ENCODE assay signal across 28 mouse cellular contexts in genomic region chr15:60968549-60968861, GRCm38 (mm10). TPM values are rescaled to one million over a fixed set of nuclear protein-coding genes. Genes with fewer than 3 reads are reported as not detected.
DNase-seq lines count a peak whose midpoint lies in the region; ATAC-seq lines count a peak whose summit lies in the region.
"Had no signal": no experiment of that assay in that cellular context is flagged by ENCODE, and none has a peak within 500 bp of the region (broad histone marks: within the 10 kb centered on the region; RNA-seq: fewer than 3 reads in every experiment).

No protein-coding gene starts in this region.

- H3K4me3 ChIP-seq in hindbrain, embryonic 10.5 days = no peak overlapping the region
- no peak overlapping the region for H3K4me3 ChIP-seq in hindbrain, embryonic 16.5 days (ENCODE audit: low read length)
- no peak overlapping the region for H3K4me3 ChIP-seq in forebrain, embryonic 13.5 days
- no peak overlapping the region for H3K4me3 ChIP-seq in hindbrain, embryonic 13.5 days
- H3K4me3 ChIP-seq in midbrain, embryonic 16.5 days (ENCODE audit: low read depth, low read length) = no peak overlapping the region
- no peak overlapping the region for H3K4me3 ChIP-seq in intestine, embryonic 16.5 days (ENCODE audit: low read length)
- H3K4me3 ChIP-seq: embryonic facial prominence, embryonic 12.5 days; gastrocnemius, adult 2 months; heart, embryonic 15.5 days; layer of hippocampus, adult 2 months; limb, embryonic 12.5 days; stomach, embryonic 15.5 days had no signal

- no peaks in the 10 kb centered on the region for H3K36me3 ChIP-seq in hindbrain, embryonic 10.5 days
- H3K36me3 ChIP-seq in hindbrain, embryonic 16.5 days (ENCODE audit: control insufficient read depth, insufficient read depth, low read length) = no peaks in the 10 kb centered on the region
- H3K36me3 ChIP-seq in forebrain, embryonic 13.5 days (ENCODE audit: poor library complexity, severe bottlenecking) = no peaks in the 10 kb centered on the region
- no peaks in the 10 kb centered on the region for H3K36me3 ChIP-seq in hindbrain, embryonic 13.5 days
- H3K36me3 ChIP-seq in midbrain, embryonic 16.5 days (ENCODE audit: control insufficient read depth, insufficient read depth, low read length) = no peaks in the 10 kb centered on the region
- no peaks in the 10 kb centered on the region for H3K36me3 ChIP-seq in intestine, embryonic 16.5 days (ENCODE audit: control insufficient read depth, insufficient read depth, low read length)
- H3K36me3 ChIP-seq: embryonic facial prominence, embryonic 12.5 days; heart, embryonic 15.5 days; limb, embryonic 12.5 days; stomach, embryonic 15.5 days had no signal

- H3K4me1 ChIP-seq in hindbrain, embryonic 10.5 days (replicated peaks) = peaks cover 28% of the 10 kb centered on the region
- no peaks in the 10 kb centered on the region for H3K4me1 ChIP-seq in hindbrain, embryonic 16.5 days (ENCODE audit: control insufficient read depth, insufficient read depth, low read depth, low read length)
- peaks cover 15% of the 10 kb centered on the region for H3K4me1 ChIP-seq in forebrain, embryonic 13.5 days
- peaks cover 11% of the 10 kb centered on the region for H3K4me1 ChIP-seq in hindbrain, embryonic 13.5 days (replicated peaks)
- H3K4me1 ChIP-seq in midbrain, embryonic 16.5 days (ENCODE audit: control insufficient read depth, insufficient read depth, low read length) = 0 out of 2 replicates have a peak, but pooled peaks cover 2% of the 10 kb centered on the region
- H3K4me1 ChIP-seq in intestine, embryonic 16.5 days (ENCODE audit: control insufficient read depth, insufficient read depth, low read length) = 0 out of 2 replicates have a peak, but pooled peaks cover 2% of the 10 kb centered on the region
- H3K4me1 ChIP-seq: embryonic facial prominence, embryonic 12.5 days; heart, embryonic 15.5 days; limb, embryonic 12.5 days; stomach, embryonic 15.5 days had no signal

- no peaks in the 10 kb centered on the region for H3K9me3 ChIP-seq in hindbrain, embryonic 10.5 days
- H3K9me3 ChIP-seq in hindbrain, embryonic 16.5 days (ENCODE audit: control insufficient read depth, low read length) = no peaks in the 10 kb centered on the region
- no peaks in the 10 kb centered on the region for H3K9me3 ChIP-seq in forebrain, embryonic 13.5 days (replicated peaks)
- H3K9me3 ChIP-seq in hindbrain, embryonic 13.5 days = no peaks in the 10 kb centered on the region
- H3K9me3 ChIP-seq in midbrain, embryonic 16.5 days (replicated peaks; ENCODE audit: control insufficient read depth, low read length, poor library complexity, severe bottlenecking) = no peaks in the 10 kb centered on the region
- no peaks in the 10 kb centered on the region for H3K9me3 ChIP-seq in intestine, embryonic 16.5 days (ENCODE audit: control insufficient read depth, low read length)
- H3K9me3 ChIP-seq: embryonic facial prominence, embryonic 12.5 days; heart, embryonic 15.5 days; limb, embryonic 12.5 days; stomach, embryonic 15.5 days had no signal

- WGBS in hindbrain, embryonic 10.5 days = 29% methylated on average over 1 of the region's 1 CpGs
- 13% methylated on average over 1 of the region's 1 CpGs for WGBS in hindbrain, embryonic 16.5 days
- WGBS in forebrain, embryonic 13.5 days = 13% methylated on average over 1 of the region's 1 CpGs
- 13% methylated on average over 1 of the region's 1 CpGs for WGBS in hindbrain, embryonic 13.5 days
- WGBS in midbrain, embryonic 16.5 days = 15% methylated on average over 1 of the region's 1 CpGs
- 65% methylated on average over 1 of the region's 1 CpGs for WGBS in intestine, embryonic 16.5 days

- no peak overlapping the region for H3K4me2 ChIP-seq in hindbrain, embryonic 16.5 days (ENCODE audit: low read length)
- H3K4me2 ChIP-seq in forebrain, embryonic 13.5 days = no peak overlapping the region
- no peak overlapping the region for H3K4me2 ChIP-seq in hindbrain, embryonic 13.5 days
- H3K4me2 ChIP-seq in midbrain, embryonic 16.5 days (ENCODE audit: low read length) = no peak overlapping the region
- no peak overlapping the region for H3K4me2 ChIP-seq in intestine, embryonic 16.5 days (ENCODE audit: low read depth, low read length)
- H3K4me2 ChIP-seq: embryonic facial prominence, embryonic 12.5 days; heart, embryonic 15.5 days; limb, embryonic 12.5 days; liver, embryonic 11.5 days; stomach, embryonic 15.5 days had no signal

- H3K9ac ChIP-seq in hindbrain, embryonic 16.5 days (ENCODE audit: low read depth, low read length) = no peak overlapping the region
- no peak overlapping the region for H3K9ac ChIP-seq in forebrain, embryonic 13.5 days
- H3K9ac ChIP-seq in hindbrain, embryonic 13.5 days = no peak overlapping the region
- no peak overlapping the region for H3K9ac ChIP-seq in midbrain, embryonic 16.5 days (ENCODE audit: low read depth, low read length)
- no peak overlapping the region for H3K9ac ChIP-seq in intestine, embryonic 16.5 days (ENCODE audit: low read depth, low read length)
- H3K9ac ChIP-seq: embryonic facial prominence, embryonic 12.5 days; heart, embryonic 15.5 days; limb, embryonic 12.5 days; liver, postnatal 0 days; stomach, embryonic 15.5 days had no signal

- no peaks in the 10 kb centered on the region for H3K27me3 ChIP-seq in hindbrain, embryonic 10.5 days (ENCODE audit: insufficient read depth, poor library complexity, severe bottlenecking)
- H3K27me3 ChIP-seq in hindbrain, embryonic 16.5 days (replicated peaks; ENCODE audit: control insufficient read depth, insufficient read depth, low read length) = no peaks in the 10 kb centered on the region
- no peaks in the 10 kb centered on the region for H3K27me3 ChIP-seq in forebrain, embryonic 13.5 days
- no peaks in the 10 kb centered on the region for H3K27me3 ChIP-seq in hindbrain, embryonic 13.5 days
- H3K27me3 ChIP-seq in midbrain, embryonic 16.5 days (ENCODE audit: control insufficient read depth, insufficient read depth, low read depth, low read length) = no peaks in the 10 kb centered on the region
- no peaks in the 10 kb centered on the region for H3K27me3 ChIP-seq in intestine, embryonic 16.5 days (replicated peaks; ENCODE audit: control insufficient read depth, insufficient read depth, low read length)
- H3K27me3 ChIP-seq: embryonic facial prominence, embryonic 12.5 days; heart, embryonic 15.5 days; limb, embryonic 12.5 days; stomach, embryonic 15.5 days had no signal

- ATAC-seq in hindbrain, embryonic 16.5 days = no peak
- no peak for ATAC-seq in forebrain, embryonic 13.5 days
- no peak for ATAC-seq in hindbrain, embryonic 13.5 days (ENCODE audit: low FRiP score)
- ATAC-seq in midbrain, embryonic 16.5 days = peak; percentile 32; the same call in 1 of the 2 replicates
- ATAC-seq in intestine, embryonic 16.5 days = no peak
- ATAC-seq: inflammation-experienced regulatory T-cells, adult 6 months; liver, postnatal 0 days had no signal

- H3K27ac ChIP-seq in hindbrain, embryonic 10.5 days = peak overlapping the region; percentile 85
- H3K27ac ChIP-seq in hindbrain, embryonic 16.5 days (ENCODE audit: low read depth, low read length) = no peak overlapping the region
- peak overlapping the region; percentile 55 for H3K27ac ChIP-seq in forebrain, embryonic 13.5 days
- peak overlapping the region; percentile 41 for H3K27ac ChIP-seq in hindbrain, embryonic 13.5 days
- H3K27ac ChIP-seq in midbrain, embryonic 16.5 days (ENCODE audit: low read length) = no peak overlapping the region
- H3K27ac ChIP-seq in intestine, embryonic 16.5 days (ENCODE audit: low read length) = no peak overlapping the region
- H3K27ac ChIP-seq: embryonic facial prominence, embryonic 12.5 days; gastrocnemius, adult 2 months; heart, embryonic 15.5 days; layer of hippocampus, adult 2 months; limb, embryonic 12.5 days; stomach, embryonic 15.5 days had no signal

- DNase-seq in hindbrain, embryonic 10.5 days (ENCODE audit: low spot score) = peak; percentile 47
- no peak for DNase-seq in layer of hippocampus, postnatal 36 days
- DNase-seq in adrenal gland, postnatal 14 days = no peak
- DNase-seq: cerebellum, adult 11 months; gastrocnemius, adult 2 months; heart, postnatal 36 days; kidney, adult 9 months; kidney, postnatal 25 days; liver, postnatal 0 days; lung, postnatal 10 days; right cerebral cortex, adult 18-20 months; right cerebral cortex, postnatal 4 days had no signal

RNA-seq across cellular contexts. Expression of gene A1bg, which starts 45.7 kb away (rescaled TPM):
- polyA plus RNA-seq in hindbrain, embryonic 10.5 days (2016; fragmentation: Nextera tagmentation; extraction: Ambion mirVana) = not detected in 2 replicates
- 0.14 TPM in 1 of 2 replicates, not detected in the other for polyA plus RNA-seq in hindbrain, embryonic 16.5 days (2015; fragmentation: Nextera tagmentation; extraction: Ambion mirVana)
- not detected in 2 replicates for polyA plus RNA-seq in forebrain, embryonic 13.5 days (2015; fragmentation: Nextera tagmentation; extraction: Ambion mirVana)
- polyA plus RNA-seq in hindbrain, embryonic 13.5 days (2015; fragmentation: Nextera tagmentation; extraction: Ambion mirVana) = not detected in 2 replicates
- polyA plus RNA-seq in midbrain, embryonic 16.5 days (2015; fragmentation: Nextera tagmentation; extraction: Ambion mirVana) = not detected in 2 replicates
- not detected in 2 replicates for polyA plus RNA-seq in intestine, embryonic 16.5 days (2015; fragmentation: Nextera tagmentation; extraction: Ambion mirVana)
- total RNA-seq in layer of hippocampus, postnatal 36 days (2021) = not detected
- total RNA-seq in adrenal gland, postnatal 14 days (2021) = 0.48 TPM in 1 of 2 replicates, not detected in the other
- total RNA-seq: adrenal gland, postnatal 4 days; ES-E14; gastrocnemius, adult 2 months; heart, postnatal 36 days; layer of hippocampus, adult 2 months; left cerebral cortex, postnatal 14 days had no signal
- polyA plus RNA-seq: cortical plate, adult 2 months; embryonic facial prominence, embryonic 12.5 days; heart, embryonic 15.5 days; inflammation-experienced regulatory T-cells, adult 6 months; limb, embryonic 12.5 days; liver, embryonic 11.5 days; liver, postnatal 0 days; stomach, embryonic 15.5 days had no signal

Comparison
In these comparisons a context has a peak if more than half of its experiments do, and no peak if none do; other contexts are left out.
1. H3K27ac ChIP-seq: peak in hindbrain, embryonic 10.5 days (single experiment), forebrain, embryonic 13.5 days (single experiment) and hindbrain, embryonic 13.5 days (single experiment); none in hindbrain, embryonic 16.5 days (single experiment), midbrain, embryonic 16.5 days (single experiment) and intestine, embryonic 16.5 days (single experiment).